In genomic region chr5:150412750-150413450, GRCm38 (mm10) we compare ENCODE assay signal across 27 mouse cellular contexts.
A peak's percentile ranks its signal among the peaks of the same experiment; 100 is the strongest.
DNase-seq lines count a peak whose midpoint lies in the region; ATAC-seq and TF ChIP-seq lines count a peak whose summit lies in the region.
"Had no signal": no experiment of that assay in that cellular context is flagged by ENCODE, and none has a peak within 500 bp of the region (broad histone marks: within the 10 kb centered on the region; RNA-seq: fewer than 3 reads in every experiment).

No protein-coding gene starts in this region.

- no peak for DNase-seq in heart, postnatal 0 days (ENCODE audit: low spot score)
- DNase-seq in heart, postnatal 25 days (ENCODE audit: low spot score), result no peak
- peak; percentile 18 for DNase-seq in thymus, postnatal 14 days
- DNase-seq in thymus, adult 2 months, result no peak
- peak; percentile 16 for DNase-seq in naive thymus-derived CD4-positive, alpha-beta T cell, adult 2 months (ENCODE audit: low read depth)
- no peak for DNase-seq in forebrain, embryonic 11.5 days (ENCODE audit: low spot score)
- DNase-seq: adrenal gland, adult 8-10 months; adrenal gland, postnatal 25 days; cerebellum, adult 11-12 months; cerebellum, adult 8-10 months; cerebellum, postnatal 10 days; cerebellum, postnatal 36 days; embryo, embryonic 11 days; gastrocnemius, postnatal 10 days; gastrocnemius, postnatal 36 days; heart, postnatal 36 days had no signal

- no peak overlapping the region for H3K9ac ChIP-seq in heart, postnatal 0 days (replicated peaks; ENCODE audit: low read depth, low read length)
- no peak overlapping the region for H3K9ac ChIP-seq in forebrain, embryonic 11.5 days (ENCODE audit: low read length)
- H3K9ac ChIP-seq: embryonic facial prominence, embryonic 13.5 days; forebrain, embryonic 13.5 days; heart, embryonic 13.5 days; hindbrain, embryonic 14.5 days had no signal

- WGBS in heart, postnatal 0 days, result 29% methylated on average over 12 of the region's 12 CpGs
- WGBS in thymus, adult 2 months, result 71% methylated on average over 12 of the region's 12 CpGs
- 85% methylated on average over 12 of the region's 12 CpGs for WGBS in forebrain, embryonic 11.5 days

- peaks cover 61% of the 10 kb centered on the region for H3K36me3 ChIP-seq in heart, postnatal 0 days (replicated peaks; ENCODE audit: control insufficient read depth, insufficient read depth, low read length)
- no peaks in the 10 kb centered on the region for H3K36me3 ChIP-seq in thymus, adult 2 months (ENCODE audit: control insufficient read depth, insufficient read depth, low read length)
- H3K36me3 ChIP-seq in forebrain, embryonic 11.5 days (ENCODE audit: control insufficient read depth, insufficient read depth, low read length), result no peaks in the 10 kb centered on the region

- H3K4me2 ChIP-seq in heart, postnatal 0 days (ENCODE audit: low read depth, low read length), result no peak overlapping the region
- no peak overlapping the region for H3K4me2 ChIP-seq in forebrain, embryonic 11.5 days (ENCODE audit: low read depth, low read length, severe bottlenecking)
- H3K4me2 ChIP-seq: embryonic facial prominence, embryonic 13.5 days; forebrain, embryonic 13.5 days; heart, embryonic 13.5 days; hindbrain, embryonic 14.5 days had no signal

- no peak for TF ChIP-seq POLR2A in thymus, adult 2 months (IDR thresholded peaks at IDR 0.05; ENCODE audit: control insufficient read depth, extremely low read depth, insufficient read depth, low read length, poor library complexity)

- H3K27me3 ChIP-seq in heart, postnatal 0 days (ENCODE audit: control insufficient read depth, insufficient read depth, low read length), result no peaks in the 10 kb centered on the region
- H3K27me3 ChIP-seq in thymus, adult 2 months (ENCODE audit: control insufficient read depth, insufficient read depth, low read length), result no peaks in the 10 kb centered on the region
- no peaks in the 10 kb centered on the region for H3K27me3 ChIP-seq in forebrain, embryonic 11.5 days (ENCODE audit: control insufficient read depth, insufficient read depth, low read length)
- H3K27me3 ChIP-seq: embryonic facial prominence, embryonic 13.5 days; forebrain, embryonic 13.5 days; heart, embryonic 13.5 days had no signal

- no peak overlapping the region for H3K27ac ChIP-seq in heart, postnatal 0 days (ENCODE audit: low read depth)
- no peak overlapping the region for H3K27ac ChIP-seq in thymus, adult 2 months (ENCODE audit: control insufficient read depth, insufficient read depth, low read length)
- no peak overlapping the region for H3K27ac ChIP-seq in forebrain, embryonic 11.5 days (ENCODE audit: low read depth, low read length)
- H3K27ac ChIP-seq: embryonic facial prominence, embryonic 10.5 days; embryonic facial prominence, embryonic 13.5 days; forebrain, embryonic 13.5 days; heart, embryonic 13.5 days; hindbrain, embryonic 14.5 days; hindbrain, postnatal 0 days had no signal

- no peak overlapping the region for H3K4me3 ChIP-seq in heart, postnatal 0 days (ENCODE audit: low read depth, low read length)
- H3K4me3 ChIP-seq in thymus, adult 2 months (ENCODE audit: control insufficient read depth, insufficient read depth, low read length), result no peak overlapping the region
- H3K4me3 ChIP-seq in forebrain, embryonic 11.5 days (ENCODE audit: low read depth, low read length), result no peak overlapping the region
- H3K4me3 ChIP-seq: embryonic facial prominence, embryonic 10.5 days; embryonic facial prominence, embryonic 13.5 days; erythroblast, embryonic 14.5 days; forebrain, embryonic 13.5 days; heart, embryonic 13.5 days had no signal

- no peak for TF ChIP-seq CTCF in heart, postnatal 0 days (IDR thresholded peaks at IDR 0.05; ENCODE audit: low read depth)
- TF ChIP-seq CTCF in thymus, adult 2 months (IDR thresholded peaks at IDR 0.05; ENCODE audit: borderline replicate concordance, control insufficient read depth, extremely low read depth, insufficient read depth, low read length, poor library complexity), result no peak

- peak; percentile 36; the same call in 1 of the 2 replicates for ATAC-seq in heart, postnatal 0 days (ENCODE audit: insufficient read depth, low read depth)
- ATAC-seq in megakaryocyte progenitor cell, adult 5-6 weeks (replicated peaks; ENCODE audit: poor library complexity), result peak; percentile 80
- no peak for ATAC-seq in forebrain, embryonic 11.5 days (replicated peaks; ENCODE audit: low FRiP score)
- ATAC-seq: activated CD4-positive, CD25-positive, alpha-beta regulatory T cell, adult 4 months; forebrain, embryonic 13.5 days; forebrain, embryonic 16.5 days; hindbrain, postnatal 0 days; inflammation-experienced regulatory T-cells, adult 6 months had no signal

- intact Hi-C loops in heart, postnatal 25 days (cut with DNase I), result no loop called here

- H3K4me1 ChIP-seq in heart, postnatal 0 days (ENCODE audit: control insufficient read depth, insufficient read depth), result no peaks in the 10 kb centered on the region
- peaks cover 21% of the 10 kb centered on the region for H3K4me1 ChIP-seq in thymus, adult 2 months (replicated peaks; ENCODE audit: control insufficient read depth, insufficient read depth, low read length)
- H3K4me1 ChIP-seq in forebrain, embryonic 11.5 days (replicated peaks; ENCODE audit: control insufficient read depth, insufficient read depth, low read length), result no peaks in the 10 kb centered on the region
- H3K4me1 ChIP-seq: forebrain, embryonic 13.5 days had no signal

- TF ChIP-seq EP300 in heart, postnatal 0 days (IDR thresholded peaks at IDR 0.05; ENCODE audit: low read depth), result no peak

- H3K9me3 ChIP-seq in heart, postnatal 0 days (replicated peaks; ENCODE audit: control insufficient read depth, low read length), result peaks cover 11% of the 10 kb centered on the region
- no peaks in the 10 kb centered on the region for H3K9me3 ChIP-seq in forebrain, embryonic 11.5 days (ENCODE audit: control insufficient read depth, low read length)

Comparison
In these comparisons a context has a peak if more than half of its experiments do, and no peak if none do; other contexts are left out.
1. DNase-seq: peak in thymus, postnatal 14 days (single experiment) and naive thymus-derived CD4-positive, alpha-beta T cell, adult 2 months (single experiment); none in heart, postnatal 0 days (single experiment), heart, postnatal 25 days (single experiment), thymus, adult 2 months (single experiment) and forebrain, embryonic 11.5 days (single experiment).